Mouse (Mus musculus): ENCODE measurements around the gene 1700042G07Rik.

The 1700042G07Rik gene

GRCm38 (mm10) chr4:116164759-116165554 lies 8.2 kb upstream of the 1700042G07Rik start:
- DNase-seq = no peak

DNA sequence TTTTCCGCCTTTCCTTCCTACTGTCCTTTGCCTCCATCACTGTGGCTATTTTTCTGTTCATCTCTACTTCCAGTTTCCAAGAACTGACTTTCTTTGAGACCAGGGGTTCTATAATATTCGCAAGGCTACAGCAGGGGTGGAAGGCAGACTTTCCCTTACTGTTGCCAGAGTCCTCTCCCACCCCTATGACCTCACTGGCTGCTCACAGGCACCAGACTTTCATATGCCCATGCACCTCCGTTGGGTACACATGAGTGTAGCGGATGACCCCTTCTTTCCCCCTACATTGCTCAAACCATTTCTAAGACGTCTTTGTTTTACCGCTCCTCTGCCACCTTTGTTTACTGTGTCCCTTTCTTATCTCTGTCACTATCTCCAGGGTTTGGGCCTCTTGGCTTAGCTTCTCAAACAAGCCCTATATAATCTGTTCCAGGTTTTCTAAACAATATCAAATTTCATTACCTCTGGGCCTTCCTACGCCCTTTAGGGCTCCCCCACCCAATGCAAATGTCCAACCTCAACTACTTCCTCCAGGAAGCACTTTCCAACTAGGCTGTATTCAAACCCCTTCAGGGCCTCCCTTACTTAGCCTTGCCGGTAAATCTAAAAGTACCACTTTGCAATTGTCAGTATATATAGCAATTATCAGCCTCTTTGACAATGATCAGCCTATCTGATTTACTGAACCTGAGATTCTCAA lies 7.3 kb upstream of the 1700042G07Rik start:
- DNase-seq = no peak

- DNase-seq = peak; percentile 21
Observed at GRCm38 (mm10) chr4:116167404-116167803, 5.8 kb upstream of the 1700042G07Rik start, which contains the start of gene Tspan1. Tspan1 (minus strand) TSS chr4:116167601.

GRCm38 (mm10) chr4:116168617-116169352 lies 4.4 kb upstream of the 1700042G07Rik start:
- peak; percentile 90 for DNase-seq

DNA sequence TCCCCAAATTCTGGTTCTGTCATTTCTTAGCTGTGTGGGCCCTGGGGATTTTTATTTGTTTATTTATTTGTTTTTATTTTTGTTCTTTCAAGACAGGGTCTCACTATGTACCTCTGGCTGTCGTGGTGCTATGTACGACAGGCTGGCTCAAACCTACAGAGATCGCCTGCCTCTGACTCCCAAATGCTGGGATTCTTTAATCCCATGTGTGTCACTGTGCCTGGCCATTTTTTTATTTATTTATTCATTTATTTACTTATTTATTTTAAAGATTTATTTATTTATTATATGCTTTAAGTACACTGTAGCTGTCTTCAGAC lies 3.9 kb upstream of the 1700042G07Rik start:
- no peak for DNase-seq

- DNase-seq = no peak
Observed at GRCm38 (mm10) chr4:116173752-116174151, 580 bp downstream of the 1700042G07Rik start.

GRCm38 (mm10) chr4:116174466-116175116 lies 1.4 kb downstream of the 1700042G07Rik start:
- DNase-seq = no peak

DNA sequence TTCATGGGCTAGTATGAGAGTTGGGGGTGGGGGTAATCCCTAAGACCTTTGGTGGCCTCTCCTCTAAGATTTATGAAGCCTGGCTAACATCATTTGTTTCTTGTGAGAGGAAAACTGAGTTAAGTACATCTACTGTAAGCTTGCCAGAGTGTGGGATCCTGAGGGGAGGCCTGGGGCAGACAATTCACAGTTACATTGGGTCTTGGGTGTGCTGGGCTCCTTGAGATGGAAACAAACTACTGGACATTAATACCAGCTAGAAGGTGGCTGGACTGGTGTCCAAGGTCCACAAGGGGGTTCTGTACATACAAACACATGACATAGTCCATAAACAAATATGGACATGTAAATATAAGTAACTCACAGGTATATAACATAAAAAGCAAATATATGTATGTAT lies 2.0 kb downstream of the 1700042G07Rik start:
- DNase-seq = no peak

DNA sequence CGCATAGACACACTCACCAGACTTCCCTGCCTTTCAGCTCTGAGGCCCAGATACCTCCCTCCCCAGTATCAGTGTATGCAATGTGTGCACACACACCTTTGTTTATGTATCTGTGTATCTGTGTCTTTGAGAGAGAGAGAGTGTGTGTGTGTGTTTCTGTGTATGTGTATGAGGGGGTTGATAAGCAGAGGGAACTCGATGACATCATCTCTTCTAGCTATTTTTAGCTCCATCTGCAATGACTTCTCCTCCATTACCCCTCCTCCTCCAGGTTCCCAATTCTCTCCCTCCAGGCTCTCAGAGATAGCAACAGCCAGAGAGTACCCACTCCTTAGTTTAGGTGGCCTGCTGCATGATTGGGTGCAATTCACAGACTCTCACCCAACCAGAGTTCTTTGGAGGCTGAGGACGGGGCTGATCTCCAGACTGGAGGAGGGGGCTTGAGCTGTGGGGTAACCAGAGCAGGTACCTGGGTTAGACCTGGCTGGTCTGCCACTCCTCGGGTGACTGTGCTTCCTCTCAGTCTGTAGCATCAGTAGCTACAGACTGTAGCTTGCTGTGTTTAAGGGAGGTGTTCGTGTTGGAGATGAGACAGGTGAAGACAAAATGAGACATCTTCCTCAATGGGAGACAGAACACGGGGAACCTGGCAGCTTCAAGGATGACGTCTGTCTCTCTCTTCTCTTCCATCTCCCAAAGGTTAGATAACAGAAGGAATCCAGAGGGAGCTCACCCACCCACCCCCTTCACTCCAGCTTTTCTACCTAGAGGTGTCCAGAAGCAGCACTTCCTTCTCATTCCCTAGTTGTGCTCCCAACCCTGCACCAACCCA lies 2.8 kb downstream of the 1700042G07Rik start:
- DNase-seq = peak; percentile 43

DNA sequence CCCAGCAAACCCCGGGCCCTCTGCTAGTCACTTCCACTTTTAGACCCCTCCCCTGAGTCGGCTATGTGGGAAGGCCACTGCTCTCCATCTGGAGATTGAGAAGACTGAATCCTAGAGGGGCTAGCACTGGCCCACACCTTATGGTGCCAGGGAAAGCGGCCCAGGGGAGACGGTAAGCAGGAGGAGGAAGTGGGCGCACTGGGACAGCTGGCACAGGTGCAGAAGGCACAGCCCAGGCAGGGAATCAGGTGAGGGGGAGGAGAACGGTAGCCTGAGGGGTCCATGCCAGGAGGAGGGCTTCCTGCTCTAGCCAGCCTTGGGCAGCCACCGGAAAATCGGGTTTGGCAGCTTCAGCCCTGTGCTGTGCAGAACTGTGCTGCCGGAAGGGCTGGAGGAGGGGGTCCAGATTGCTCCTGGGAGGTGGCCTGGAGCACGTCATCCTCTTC lies 3.4 kb downstream of the 1700042G07Rik start:
- DNase-seq = peak; percentile 71

GRCm38 (mm10) chr4:116177140-116177539 lies 4.0 kb downstream of the 1700042G07Rik start:
- peak; percentile 42 for DNase-seq

GRCm38 (mm10) chr4:116182079-116182478 lies 8.9 kb downstream of the 1700042G07Rik start:
- no peak for DNase-seq

GRCm38 (mm10) chr4:116182745-116183144 lies 9.6 kb downstream of the 1700042G07Rik start:
- no peak for DNase-seq

DNA sequence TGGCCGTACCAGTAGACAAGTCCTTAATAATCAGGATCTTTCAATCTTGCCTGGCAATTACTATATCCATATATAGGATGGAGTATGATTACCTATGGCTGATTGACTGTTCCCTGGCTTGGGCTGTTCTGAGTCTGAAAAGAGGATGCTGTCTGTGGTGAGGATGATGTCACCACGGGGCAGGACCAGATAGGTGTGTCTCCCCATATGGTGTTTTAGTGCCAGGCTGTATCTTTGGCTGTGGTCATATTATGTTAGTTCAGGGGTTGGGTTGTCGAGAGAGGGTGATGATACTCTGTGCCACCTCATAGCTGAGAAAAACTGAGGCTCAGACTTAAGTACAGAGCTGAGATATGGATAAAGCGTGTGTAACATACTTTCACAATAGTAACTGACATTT lies 11.9 kb downstream of the 1700042G07Rik start:
- DNase-seq = no peak

- peak; percentile 12 for DNase-seq
Observed at GRCm38 (mm10) chr4:116192286-116192835, 19.2 kb downstream of the 1700042G07Rik start.

- DNase-seq = no peak
Observed at GRCm38 (mm10) chr4:116193583-116194383, 20.6 kb downstream of the 1700042G07Rik start.

- DNase-seq = no peak
Observed at GRCm38 (mm10) chr4:116198422-116198821, 25.2 kb downstream of the 1700042G07Rik start.

GRCm38 (mm10) chr4:116204422-116204821 lies 31.2 kb downstream of the 1700042G07Rik start:
- no peak for DNase-seq

GRCm38 (mm10) chr4:116206531-116206930 lies 33.4 kb downstream of the 1700042G07Rik start:
- no peak for DNase-seq

- DNase-seq = no peak
Observed at GRCm38 (mm10) chr4:116208891-116209290, 35.7 kb downstream of the 1700042G07Rik start.
